Mouse (Mus musculus): ENCODE results near the gene Atp1a1. TPM values are rescaled to one million over a fixed set of nuclear protein-coding genes. Genes with fewer than 3 reads are reported as not detected.

Gene Atp1a1
- 483 and 608 TPM in 2 replicates for polyA plus RNA-seq (2012; ENCODE audit: insufficient read depth, low replicate concordance)

GRCm38 (mm10) chr3:101604550-101605223, at the start of gene Atp1a1:
Gene Atp1a1, minus strand, starts transcription at chr3:101604684.
- no peaks in the 10 kb centered on the region for H3K36me3 ChIP-seq (replicated peaks; ENCODE audit: low read length)
- peaks cover 8% of the 10 kb centered on the region for H3K27me3 ChIP-seq (replicated peaks)
- H3K4me3 ChIP-seq (replicated peaks): peak within 1 kb of the TSS; percentile 95
- no peaks in the 10 kb centered on the region for H3K9me3 ChIP-seq
- H3K4me1 ChIP-seq: peaks cover 58% of the 10 kb centered on the region
- no peak for TF ChIP-seq FLI1 (IDR thresholded peaks at IDR 0.05; ENCODE audit: low read length)
- TF ChIP-seq GATA1 (IDR thresholded peaks at IDR 0.05; ENCODE audit: borderline replicate concordance, low read length): no peak

- no peak for TF ChIP-seq FLI1 (IDR thresholded peaks at IDR 0.05; ENCODE audit: low read length)
- TF ChIP-seq GATA1 (IDR thresholded peaks at IDR 0.05; ENCODE audit: borderline replicate concordance, low read length): no peak
Observed at GRCm38 (mm10) chr3:101653446-101653845, 49.0 kb upstream of the Atp1a1 start.

DNA sequence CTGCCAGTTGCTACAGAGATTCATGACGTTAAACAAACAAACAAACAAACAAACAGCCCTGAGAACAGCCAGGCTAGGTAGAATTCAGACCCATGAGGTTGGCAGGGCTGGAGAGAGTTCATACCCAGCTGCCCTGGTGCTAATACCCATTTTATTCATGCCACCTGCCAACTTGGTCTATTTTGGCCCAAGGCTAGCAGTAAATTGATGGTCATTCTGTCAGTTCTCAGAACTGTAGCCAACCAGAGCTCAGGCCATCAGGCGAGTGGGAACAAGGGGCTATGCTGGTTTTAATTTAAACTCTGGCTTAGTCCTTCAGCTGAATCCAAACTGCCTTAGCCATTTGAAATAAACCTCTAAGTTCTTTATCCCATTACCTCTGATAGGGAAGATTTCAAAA, 48.5 kb upstream of the Atp1a1 start:
- Histone ChIP-seq H3K9me3 (no peaks in the 10 kb centered on the region), H3K4me1 (peaks cover 25% of the 10 kb centered on the region), H3K36me3 (replicated peaks; ENCODE audit: low read length) (no peaks in the 10 kb centered on the region), H3K4me3 (replicated peaks) (no peak overlapping the region), H3K27me3 (replicated peaks) (peaks cover 6% of the 10 kb centered on the region)
- TF ChIP-seq FLI1 (IDR thresholded peaks at IDR 0.05; ENCODE audit: low read length) (no peak), GATA1 (IDR thresholded peaks at IDR 0.05; ENCODE audit: borderline replicate concordance, low read length) (no peak)

More at GRCm38 (mm10) chr3:101653446-101653845, 49.0 kb upstream of the Atp1a1 start:
- no peaks in the 10 kb centered on the region for H3K36me3 ChIP-seq (replicated peaks; ENCODE audit: low read length)
- H3K4me1 ChIP-seq: peaks cover 20% of the 10 kb centered on the region
- no peaks in the 10 kb centered on the region for H3K9me3 ChIP-seq
- H3K27me3 ChIP-seq (replicated peaks): peaks cover 5% of the 10 kb centered on the region
- no peak overlapping the region for H3K4me3 ChIP-seq (replicated peaks)

DNA sequence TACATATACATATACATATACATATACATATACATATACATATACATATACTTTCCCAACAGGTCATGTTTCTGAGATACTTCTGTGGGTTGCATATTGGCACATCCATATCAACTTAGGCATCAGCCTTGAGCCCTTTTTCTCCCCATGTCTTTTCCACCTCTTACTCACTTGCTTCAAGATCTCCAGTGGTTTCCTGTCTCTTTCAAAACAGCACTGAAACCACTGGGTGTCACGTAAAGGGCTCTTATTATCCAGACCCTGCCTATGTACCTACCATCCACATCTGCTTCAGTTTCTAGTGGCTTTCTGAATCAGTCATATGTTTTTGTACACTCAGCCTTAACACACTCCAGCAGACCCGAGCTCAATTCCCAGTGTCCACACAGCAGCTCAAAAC, 45.8 kb upstream of the Atp1a1 start:
- Histone ChIP-seq H3K36me3 (replicated peaks; ENCODE audit: low read length) (no peaks in the 10 kb centered on the region), H3K27me3 (replicated peaks) (peaks cover 6% of the 10 kb centered on the region), H3K4me1 (peaks cover 31% of the 10 kb centered on the region), H3K4me3 (replicated peaks) (no peak overlapping the region), H3K9me3 (no peaks in the 10 kb centered on the region)
- no peak for TF ChIP-seq FLI1 (IDR thresholded peaks at IDR 0.05; ENCODE audit: low read length)
- TF ChIP-seq GATA1 (IDR thresholded peaks at IDR 0.05; ENCODE audit: borderline replicate concordance, low read length): no peak

- peaks cover 7% of the 10 kb centered on the region for H3K27me3 ChIP-seq (replicated peaks)
- H3K9me3 ChIP-seq: no peaks in the 10 kb centered on the region
- peaks cover 31% of the 10 kb centered on the region for H3K4me1 ChIP-seq
- H3K4me3 ChIP-seq (replicated peaks): no peak overlapping the region
- no peaks in the 10 kb centered on the region for H3K36me3 ChIP-seq (replicated peaks; ENCODE audit: low read length)
- TF ChIP-seq FLI1 (IDR thresholded peaks at IDR 0.05; ENCODE audit: low read length): no peak
- no peak for TF ChIP-seq GATA1 (IDR thresholded peaks at IDR 0.05; ENCODE audit: borderline replicate concordance, low read length)
Observed at GRCm38 (mm10) chr3:101649271-101649670, 44.8 kb upstream of the Atp1a1 start.

- Histone ChIP-seq H3K27me3 (replicated peaks) (peaks cover 15% of the 10 kb centered on the region), H3K4me3 (replicated peaks) (no peak overlapping the region), H3K4me1 (peaks cover 33% of the 10 kb centered on the region), H3K36me3 (replicated peaks; ENCODE audit: low read length) (no peaks in the 10 kb centered on the region), H3K9me3 (no peaks in the 10 kb centered on the region)
- TF ChIP-seq FLI1 (IDR thresholded peaks at IDR 0.05; ENCODE audit: low read length) (no peak), GATA1 (IDR thresholded peaks at IDR 0.05; ENCODE audit: borderline replicate concordance, low read length) (no peak)
Observed at GRCm38 (mm10) chr3:101648096-101648793, 43.8 kb upstream of the Atp1a1 start.

GRCm38 (mm10) chr3:101646806-101647205, 42.3 kb upstream of the Atp1a1 start:
- H3K36me3 ChIP-seq (replicated peaks; ENCODE audit: low read length): no peaks in the 10 kb centered on the region
- no peak overlapping the region for H3K4me3 ChIP-seq (replicated peaks)
- no peaks in the 10 kb centered on the region for H3K9me3 ChIP-seq
- TF ChIP-seq FLI1 (IDR thresholded peaks at IDR 0.05; ENCODE audit: low read length): no peak
- no peak for TF ChIP-seq GATA1 (IDR thresholded peaks at IDR 0.05; ENCODE audit: borderline replicate concordance, low read length)
- H3K4me1 ChIP-seq: peaks cover 44% of the 10 kb centered on the region
- peaks cover 17% of the 10 kb centered on the region for H3K27me3 ChIP-seq (replicated peaks)

GRCm38 (mm10) chr3:101645569-101646106, 41.2 kb upstream of the Atp1a1 start:
- peaks cover 40% of the 10 kb centered on the region for H3K4me1 ChIP-seq
- TF ChIP-seq FLI1 (IDR thresholded peaks at IDR 0.05; ENCODE audit: low read length) (no peak), GATA1 (IDR thresholded peaks at IDR 0.05; ENCODE audit: borderline replicate concordance, low read length) (no peak)

GRCm38 (mm10) chr3:101644062-101644802, 39.7 kb upstream of the Atp1a1 start:
- Histone ChIP-seq H3K36me3 (replicated peaks; ENCODE audit: low read length) (no peaks in the 10 kb centered on the region), H3K4me1 (peaks cover 32% of the 10 kb centered on the region), H3K4me3 (replicated peaks) (no peak overlapping the region), H3K27me3 (replicated peaks) (peaks cover 20% of the 10 kb centered on the region), H3K9me3 (no peaks in the 10 kb centered on the region)
- TF ChIP-seq FLI1 (IDR thresholded peaks at IDR 0.05; ENCODE audit: low read length): no peak
- no peak for TF ChIP-seq GATA1 (IDR thresholded peaks at IDR 0.05; ENCODE audit: borderline replicate concordance, low read length)

More at GRCm38 (mm10) chr3:101645569-101646106, 41.2 kb upstream of the Atp1a1 start:
- Histone ChIP-seq H3K9me3 (no peaks in the 10 kb centered on the region), H3K4me3 (replicated peaks) (no peak overlapping the region), H3K27me3 (replicated peaks) (peaks cover 19% of the 10 kb centered on the region), H3K36me3 (replicated peaks; ENCODE audit: low read length) (no peaks in the 10 kb centered on the region)
